Mouse (Mus musculus) limb, embryonic 11.5 days (tissue): ENCODE data around the gene Phf10. TPM values are rescaled to one million over a fixed set of nuclear protein-coding genes. Genes with fewer than 3 reads are reported as not detected.
"Not testable (repeated sequence)": the region's sequence is repeated elsewhere in the genome, so short reads cannot be mapped to it uniquely, and the experiment has no call there.

Experiments
- ATAC-seq: fragments of 200-750 bp; cut with Nextera tagmentation; 2 replicates; pipeline ENCODE4 v1.8.0; 2017; ENCODE audit warnings: low read depth; ENCODE audit not compliant: insufficient number of reproducible peaks, low FRiP score, low TSS enrichment
- DNase-seq: peaks from one replicate; pipeline ENCODE4 v3.0.0-alpha.2; 2015; ENCODE audit warnings: low spot score
- H3K27ac ChIP-seq: fragments of 300-500 bp; sonication (generic); replicated peaks from 2 replicates; pipeline ENCODE4 v1.5.1; 2014; ENCODE audit warnings: low read depth, mild to moderate bottlenecking, low read length
- H3K27me3 ChIP-seq: fragments of 300-500 bp; sonication (generic); 2 replicates; pipeline ENCODE4 v1.6.1; 2014; ENCODE audit warnings: mild to moderate bottlenecking, low read length, mixed read lengths; ENCODE audit not compliant: control insufficient read depth, insufficient read depth
- H3K36me3 ChIP-seq: fragments of 300-500 bp; sonication (generic); 2 replicates; pipeline ENCODE4 v1.6.1; 2014; ENCODE audit warnings: mild to moderate bottlenecking, low read length, moderate library complexity, mixed read lengths; ENCODE audit not compliant: control insufficient read depth, insufficient read depth
- H3K4me1 ChIP-seq: fragments of 300-500 bp; sonication (generic); 2 replicates; pipeline ENCODE4 v1.6.1; 2014; ENCODE audit warnings: low read length, mixed read lengths; ENCODE audit not compliant: control insufficient read depth, insufficient read depth
- H3K4me2 ChIP-seq: fragments of 300-500 bp; sonication (generic); 2 replicates; pipeline ENCODE4 v1.6.1; 2014; ENCODE audit warnings: low read depth, mild to moderate bottlenecking, moderate library complexity; ENCODE audit not compliant: severe bottlenecking
- H3K4me3 ChIP-seq: fragments of 300-500 bp; sonication (generic); 2 replicates; pipeline ENCODE4 v1.5.1; 2014; ENCODE audit warnings: low read depth, low read length
- H3K9ac ChIP-seq: fragments of 300-500 bp; sonication (generic); 2 replicates; pipeline ENCODE4 v1.6.1; 2014; ENCODE audit warnings: mild to moderate bottlenecking, low read length
- H3K9me3 ChIP-seq: fragments of 300-500 bp; sonication (generic); 2 replicates; pipeline ENCODE4 v1.6.1; 2016; ENCODE audit warnings: low read length; ENCODE audit not compliant: control insufficient read depth
- WGBS: fragments of 180-500 bp; shearing (Covaris S2); extraction: QIAGEN DNeasy Blood & Tissue Kit; methylation state at CpG from one replicate; pipeline ENCODE4 v1.1.7; 2014; 5-methylcytosine and 5-hydroxymethylcytosine counted together
- polyA plus RNA-seq: library from polyadenylated mRNA; unstranded; fragments of >200 nt; fragmentation: Nextera tagmentation; extraction: Ambion mirVana; gene quantifications from 2 replicates; pipeline ENCODE4 v1.2.1, GENCODE M21; 2014

Gene Phf10
- polyA plus RNA-seq, 1 experiment from 2014 or later, result 44.8 TPM

GRCm38 (mm10) chr17:14949161-14949827 is 11.8 kb downstream of the Phf10 start:
- Histone ChIP-seq H3K4me1 (no peaks in the 10 kb centered on the region), H3K36me3 (peaks cover 14% of the 10 kb centered on the region; the same call in 1 of the 2 replicates), H3K27ac (no peak overlapping the region), H3K27me3 (no peaks in the 10 kb centered on the region), H3K9ac (no peak overlapping the region), H3K9me3 (no peaks in the 10 kb centered on the region), H3K4me3 (no peak overlapping the region), H3K4me2 (no peak overlapping the region)
- no peak for ATAC-seq
- WGBS, result 85% methylated on average over 7 of the region's 7 CpGs
- no peak for DNase-seq

DNA sequence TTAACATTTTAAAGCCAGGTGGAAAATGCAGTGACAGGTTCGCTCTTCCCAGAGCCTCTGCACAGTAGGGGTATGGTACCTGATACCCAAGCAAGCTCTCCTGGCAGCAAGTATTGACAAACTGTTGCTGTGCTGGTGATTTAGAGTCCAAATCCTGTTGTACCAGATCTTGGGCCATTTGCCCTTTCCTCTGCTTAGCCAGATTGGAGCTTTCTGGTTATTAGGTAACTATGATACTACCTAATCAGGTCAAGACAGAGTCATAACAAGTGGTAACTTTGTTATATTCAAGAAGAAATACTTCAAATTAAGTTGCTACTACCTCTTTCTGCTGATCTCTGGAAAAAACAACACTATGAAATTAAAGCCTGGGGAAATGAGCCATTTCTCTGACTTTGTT is 16.5 kb downstream of the Phf10 start:
- Histone ChIP-seq H3K9ac (no peak overlapping the region), H3K36me3 (peaks cover 3% of the 10 kb centered on the region; the same call in 1 of the 2 replicates), H3K9me3 (no peaks in the 10 kb centered on the region), H3K27me3 (no peaks in the 10 kb centered on the region), H3K4me2 (no peak overlapping the region), H3K4me1 (peaks cover 5% of the 10 kb centered on the region; the same call in 1 of the 2 replicates), H3K27ac (no peak overlapping the region), H3K4me3 (no peak overlapping the region)
- ATAC-seq, result no peak
- DNase-seq, result no peak
- WGBS, result 92% methylated on average over 1 of the region's 1 CpGs

- no peak; the same call in 1 of the 2 replicates for ATAC-seq
- Histone ChIP-seq H3K27me3 (no peaks in the 10 kb centered on the region), H3K4me3 (peak overlapping the region; percentile 80), H3K9me3 (no peaks in the 10 kb centered on the region), H3K4me1 (peaks cover 5% of the 10 kb centered on the region; the same call in 1 of the 2 replicates), H3K4me2 (peak overlapping the region; percentile 85), H3K9ac (peak overlapping the region; percentile 72), H3K36me3 (peaks cover 3% of the 10 kb centered on the region; the same call in 1 of the 2 replicates), H3K27ac (no peak overlapping the region)
- 18% methylated on average over 16 of the region's 16 CpGs for WGBS
- no peak for DNase-seq
These were observed 17.4 kb downstream of the Phf10 start for GRCm38 (mm10) chr17:14943729-14944059.

- Histone ChIP-seq H3K36me3 (no peaks in the 10 kb centered on the region), H3K27ac (no peak within 1 kb of the TSS), H3K4me1 (peaks cover 5% of the 10 kb centered on the region; the same call in 1 of the 2 replicates), H3K9ac (peak within 1 kb of the TSS; percentile 72), H3K4me2 (peak within 1 kb of the TSS; percentile 85), H3K9me3 (no peaks in the 10 kb centered on the region), H3K4me3 (peak within 1 kb of the TSS; percentile 80), H3K27me3 (no peaks in the 10 kb centered on the region)
- ATAC-seq (peak; percentile 94), DNase-seq (peak; percentile 100)
- under 1% methylated on average over 54 of the region's 54 CpGs for WGBS
These were observed 17.9 kb downstream of the Phf10 start, which contains the start of the genes Wdr27 and 1600012H06Rik for GRCm38 (mm10) chr17:14943009-14943728. TSS of gene Wdr27 (minus strand) at chr17:14943158. TSS of gene 1600012H06Rik (plus strand) at chr17:14943184.

- not testable (repeated sequence) for H3K27me3 ChIP-seq, H3K27ac ChIP-seq, H3K9ac ChIP-seq, H3K36me3 ChIP-seq, DNase-seq, H3K9me3 ChIP-seq, ATAC-seq, H3K4me1 ChIP-seq
- H3K4me2 ChIP-seq, result peak overlapping the region; percentile 85
- 72% methylated on average over 6 of the region's 6 CpGs for WGBS
- peak overlapping the region; percentile 80 for H3K4me3 ChIP-seq
These were observed 18.9 kb downstream of the Phf10 start for GRCm38 (mm10) chr17:14942181-14942580.

GRCm38 (mm10) chr17:14935841-14936605 is 25.1 kb downstream of the Phf10 start:
- Histone ChIP-seq H3K9me3 (no peaks in the 10 kb centered on the region), H3K9ac (no peak overlapping the region), H3K4me3 (no peak overlapping the region), H3K27ac (no peak overlapping the region), H3K4me1 (no peaks in the 10 kb centered on the region), H3K4me2 (no peak overlapping the region), H3K27me3 (no peaks in the 10 kb centered on the region), H3K36me3 (no peaks in the 10 kb centered on the region)
- WGBS, result 77% methylated on average over 5 of the region's 5 CpGs
- DNase-seq (no peak), ATAC-seq (no peak)

DNA sequence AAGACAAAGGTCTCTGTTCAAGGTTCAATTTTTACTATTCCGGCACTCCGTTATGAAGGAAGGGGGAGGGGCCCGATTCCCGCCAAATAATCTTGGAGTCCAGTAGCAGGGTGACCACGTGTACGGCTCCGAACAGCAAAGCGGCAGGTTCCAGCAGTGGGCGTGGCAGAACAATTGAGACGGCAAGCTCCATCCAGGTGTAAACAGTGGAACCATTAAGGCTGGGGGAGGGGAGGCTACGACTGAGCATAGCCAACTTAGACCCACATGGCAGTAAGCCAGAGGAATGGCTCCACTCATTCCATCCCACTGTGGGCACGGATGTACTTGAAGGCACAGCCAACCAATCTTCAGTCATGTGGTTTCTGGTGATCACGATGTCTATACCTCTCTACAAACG is 25.8 kb downstream of the Phf10 start:
- ATAC-seq, result not testable (repeated sequence)
- WGBS, result 86% methylated on average over 14 of the region's 14 CpGs

DNA sequence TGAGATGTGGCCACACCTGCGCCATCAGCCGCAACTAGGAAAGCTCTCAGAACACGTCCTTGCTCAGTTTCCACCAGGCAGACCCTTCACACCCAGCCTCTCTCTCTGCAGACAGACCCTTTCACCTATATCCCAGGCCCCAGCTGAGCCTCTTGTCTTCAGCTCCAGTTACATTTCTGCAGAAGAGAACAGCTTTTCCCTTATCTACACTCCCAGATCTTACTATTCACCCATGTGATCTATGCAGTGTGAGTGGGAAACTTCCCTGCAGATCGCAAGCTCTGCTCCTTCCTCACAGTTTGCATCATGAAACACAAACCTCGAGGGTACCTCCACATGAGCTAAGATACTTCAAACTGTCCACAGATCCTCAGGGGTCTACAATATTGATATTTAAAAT is 29.6 kb downstream of the Phf10 start:
- no peak overlapping the region for H3K4me2 ChIP-seq
- no peak overlapping the region for H3K27ac ChIP-seq
- WGBS, result 88% methylated on average over 5 of the region's 5 CpGs
- ATAC-seq (no peak), DNase-seq (no peak)
- H3K36me3 ChIP-seq, result no peaks in the 10 kb centered on the region
- H3K4me3 ChIP-seq, result no peak overlapping the region
- no peaks in the 10 kb centered on the region for H3K27me3 ChIP-seq
- no peak overlapping the region for H3K9ac ChIP-seq
- H3K9me3 ChIP-seq, result no peaks in the 10 kb centered on the region
- H3K4me1 ChIP-seq, result no peaks in the 10 kb centered on the region

More for the DNA sequence above, 25.8 kb downstream of the Phf10 start:
- H3K4me1 ChIP-seq, H3K9me3 ChIP-seq, H3K36me3 ChIP-seq, H3K27ac ChIP-seq, DNase-seq, H3K9ac ChIP-seq, H3K4me3 ChIP-seq, H3K27me3 ChIP-seq, H3K4me2 ChIP-seq: not testable (repeated sequence)
